Mouse (Mus musculus) heart, postnatal 0 days (tissue): ENCODE data around the gene Cacna1f. TPM values are rescaled to one million over a fixed set of nuclear protein-coding genes. Genes with fewer than 3 reads are reported as not detected.
A peak's percentile ranks its signal among the peaks of the same experiment; 100 is the strongest.

Source experiments
- ATAC-seq: fragments of 200-750 bp; cut with Nextera tagmentation; 2 replicates; pipeline ENCODE4 v1.8.0; 2017; ENCODE audit warnings: low read depth, moderate number of reproducible peaks, moderate library complexity; ENCODE audit not compliant: insufficient read depth
- DNase-seq: peaks from one replicate; pipeline ENCODE4 v3.0.0-alpha.2; 2016; ENCODE audit warnings: low spot score
- H3K27ac ChIP-seq: fragments of 300-500 bp; sonication (generic); 2 replicates; pipeline ENCODE4 v1.5.1; 2014; ENCODE audit warnings: low read depth, mild to moderate bottlenecking
- H3K27me3 ChIP-seq: fragments of 300-500 bp; sonication (generic); 2 replicates; pipeline ENCODE4 v1.6.1; 2014; ENCODE audit warnings: low read length, mixed read lengths; ENCODE audit not compliant: control insufficient read depth, insufficient read depth
- H3K36me3 ChIP-seq: fragments of 300-500 bp; sonication (generic); replicated peaks from 2 replicates; pipeline ENCODE4 v1.6.1; 2014; ENCODE audit warnings: low read length, mixed read lengths; ENCODE audit not compliant: control insufficient read depth, insufficient read depth
- H3K4me1 ChIP-seq: fragments of 300-500 bp; sonication (generic); 2 replicates; pipeline ENCODE4 v1.6.1; 2014; ENCODE audit warnings: antibody characterized with exemption; ENCODE audit not compliant: control insufficient read depth, insufficient read depth
- H3K4me2 ChIP-seq: fragments of 300-500 bp; sonication (generic); 2 replicates; pipeline ENCODE4 v1.6.1; 2014; ENCODE audit warnings: low read depth, mild to moderate bottlenecking, low read length, moderate library complexity
- H3K4me3 ChIP-seq: fragments of 300-500 bp; sonication (generic); 2 replicates; pipeline ENCODE4 v1.5.1; 2014; ENCODE audit warnings: low read depth, low read length
- H3K9ac ChIP-seq: fragments of 300-500 bp; sonication (generic); replicated peaks from 2 replicates; pipeline ENCODE4 v1.6.1; 2014; ENCODE audit warnings: low read depth, low read length, mixed read lengths
- H3K9me3 ChIP-seq: fragments of 300-500 bp; sonication (generic); replicated peaks from 2 replicates; pipeline ENCODE4 v1.6.1; 2016; ENCODE audit warnings: low read length; ENCODE audit not compliant: control insufficient read depth
- CTCF ChIP-seq: IDR thresholded peaks from 2 replicates; pipeline ENCODE4 v1.5.1; 2016; ENCODE audit warnings: antibody characterized with exemption, control low read depth, low read depth
- EP300 ChIP-seq: IDR thresholded peaks from 2 replicates; pipeline ENCODE4 v1.6.1; 2016; ENCODE audit warnings: antibody characterized with exemption, low read depth
- WGBS: fragments of 180-500 bp; shearing (Covaris S2); extraction: QIAGEN DNeasy Blood & Tissue Kit; methylation state at CpG from one replicate; pipeline ENCODE4 v1.1.7; 2014; 5-methylcytosine and 5-hydroxymethylcytosine counted together
- polyA plus RNA-seq: library from polyadenylated mRNA; unstranded; fragments of >200 nt; fragmentation: Nextera tagmentation; extraction: Ambion mirVana; gene quantifications from 2 replicates; pipeline ENCODE4 v1.2.1, GENCODE M21; 2015
- total RNA-seq: library from RNA; depleted of rRNA; stranded (reverse); fragments of >200 nt; gene quantifications from 2 replicates; pipeline ENCODE4 v1.2.3, GENCODE M21; 2014; ENCODE audit warnings: low replicate concordance

The Cacna1f gene
- total and polyA plus RNA-seq, 2 experiments from 2014 or later: not detected

DNA sequence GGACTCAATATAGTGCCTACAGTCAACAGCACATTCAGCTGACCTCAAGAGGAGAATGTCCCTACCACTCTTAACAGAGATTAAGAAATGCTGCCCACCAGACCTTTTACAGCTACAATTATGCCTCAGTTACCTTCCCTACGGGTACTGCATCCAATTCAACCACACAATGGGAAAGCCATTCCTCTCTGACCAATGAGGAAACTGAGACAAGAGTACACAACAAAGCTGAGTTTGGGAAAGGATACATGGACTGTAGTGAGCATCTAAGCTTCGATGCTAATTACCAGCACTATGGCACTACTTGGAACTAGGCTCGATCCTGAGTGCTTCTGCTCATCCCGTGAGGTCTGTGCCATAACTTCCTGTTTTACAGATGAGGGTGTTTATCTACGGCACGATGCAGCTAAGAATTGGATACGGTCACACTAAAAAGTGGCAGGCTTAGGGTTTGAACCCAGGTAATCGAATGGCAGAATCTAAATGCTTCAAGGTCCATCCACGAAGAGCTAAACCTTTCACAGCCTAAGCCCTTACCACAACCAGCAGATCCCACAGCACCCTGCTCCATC, 35.2 kb upstream of the Cacna1f start:
- H3K9me3 ChIP-seq: no peaks in the 10 kb centered on the region
- H3K9ac ChIP-seq: no peak overlapping the region
- H3K27me3 ChIP-seq: no peaks in the 10 kb centered on the region
- H3K4me3 ChIP-seq: no peak overlapping the region
- WGBS: 79% methylated on average over 9 of the region's 9 CpGs
- ATAC-seq (no peak), DNase-seq (no peak)
- H3K36me3 ChIP-seq: no peaks in the 10 kb centered on the region
- no peak overlapping the region for H3K4me2 ChIP-seq
- H3K4me1 ChIP-seq: peaks cover 4% of the 10 kb centered on the region; the same call in 1 of the 2 replicates
- TF ChIP-seq CTCF (no peak), EP300 (no peak)
- no peak overlapping the region for H3K27ac ChIP-seq

DNA sequence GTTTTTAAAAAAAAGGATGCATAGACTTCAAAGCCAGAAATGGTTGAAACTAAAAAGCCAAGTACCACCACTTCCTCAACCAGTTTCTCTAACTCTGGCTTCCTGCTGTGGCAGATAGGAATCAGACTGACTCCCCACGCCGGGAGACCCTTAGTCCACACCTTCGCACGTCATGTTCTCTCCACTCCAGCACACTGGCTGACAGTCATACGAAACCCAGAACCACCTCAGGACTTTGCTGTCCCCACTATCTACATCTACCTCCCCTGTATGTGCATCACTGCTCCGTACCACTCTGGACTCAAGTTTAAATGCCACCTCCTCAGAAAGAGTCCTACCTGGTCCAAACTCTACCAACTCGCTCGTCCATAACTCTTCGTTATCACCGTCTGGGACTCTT, 34.4 kb upstream of the Cacna1f start:
- DNase-seq: no peak
- Histone ChIP-seq H3K9me3 (no peaks in the 10 kb centered on the region), H3K36me3 (no peaks in the 10 kb centered on the region), H3K9ac (no peak overlapping the region), H3K27ac (no peak overlapping the region), H3K27me3 (no peaks in the 10 kb centered on the region), H3K4me3 (no peak overlapping the region), H3K4me1 (peaks cover 4% of the 10 kb centered on the region; the same call in 1 of the 2 replicates), H3K4me2 (peak overlapping the region; percentile 67; the same call in 1 of the 2 replicates)
- TF ChIP-seq CTCF (no peak), EP300 (no peak)
- 50% methylated on average over 10 of the region's 10 CpGs for WGBS
- ATAC-seq: no peak

DNA sequence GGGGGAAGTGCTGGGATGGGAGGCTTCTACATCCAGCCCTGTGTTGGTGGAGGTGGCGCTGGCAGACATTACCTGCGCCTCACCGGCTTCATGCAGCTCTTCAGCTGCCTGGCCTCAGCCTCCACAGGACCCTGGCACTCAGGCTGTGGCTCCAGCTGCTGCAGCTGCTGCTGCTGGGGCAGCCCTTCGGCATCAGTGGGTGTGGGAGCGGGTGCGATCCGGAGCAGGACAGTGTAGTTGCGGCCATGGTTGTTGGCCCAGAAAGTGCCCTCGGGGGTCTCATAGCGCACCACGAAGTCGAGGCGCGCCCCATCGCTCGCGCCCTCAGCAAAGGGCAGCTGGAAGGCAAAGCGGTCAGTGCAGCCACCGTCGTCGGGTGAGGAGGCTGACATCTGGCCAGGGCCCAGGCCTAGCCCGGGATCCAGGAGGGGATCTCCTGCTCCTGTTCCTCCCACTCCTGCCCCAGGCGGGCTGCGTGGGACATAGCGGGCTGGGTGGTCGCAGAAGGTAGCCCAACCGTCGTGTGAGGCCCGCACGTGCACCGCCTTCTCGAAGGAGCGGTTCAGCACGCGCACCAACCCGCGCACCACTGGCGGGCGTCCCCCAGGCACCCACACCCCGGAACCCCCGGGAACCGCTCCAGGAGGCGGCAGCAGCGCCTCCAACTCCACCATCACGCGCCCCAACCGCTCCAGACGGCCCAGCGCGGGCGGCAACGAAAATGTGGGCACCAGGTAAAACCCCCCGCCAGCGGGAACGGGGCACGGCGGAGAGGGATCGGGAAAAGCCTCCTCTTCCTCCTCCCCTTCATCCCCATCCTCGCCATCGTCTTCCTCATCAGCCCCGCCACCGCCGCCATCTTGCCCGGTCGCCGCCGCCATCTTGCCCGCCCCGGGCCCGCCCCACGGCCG, 33.5 kb upstream of the Cacna1f start, which contains the start of gene Foxp3:
Gene Foxp3, plus strand, starts transcription at position 469 of the 911 bp plus-strand sequence.
- WGBS: 26% methylated on average over 46 of the region's 72 CpGs
- Histone ChIP-seq H3K4me3 (peak within 1 kb of the TSS; percentile 70), H3K36me3 (no peaks in the 10 kb centered on the region), H3K9ac (peak within 1 kb of the TSS; percentile 74), H3K27ac (peak within 1 kb of the TSS; percentile 86), H3K4me2 (peak within 1 kb of the TSS; percentile 67), H3K9me3 (no peaks in the 10 kb centered on the region), H3K4me1 (peaks cover 4% of the 10 kb centered on the region; the same call in 1 of the 2 replicates), H3K27me3 (no peaks in the 10 kb centered on the region)
- DNase-seq (no peak), ATAC-seq (peak; percentile 69)
- TF ChIP-seq CTCF: no peak
- no peak for TF ChIP-seq EP300

DNA sequence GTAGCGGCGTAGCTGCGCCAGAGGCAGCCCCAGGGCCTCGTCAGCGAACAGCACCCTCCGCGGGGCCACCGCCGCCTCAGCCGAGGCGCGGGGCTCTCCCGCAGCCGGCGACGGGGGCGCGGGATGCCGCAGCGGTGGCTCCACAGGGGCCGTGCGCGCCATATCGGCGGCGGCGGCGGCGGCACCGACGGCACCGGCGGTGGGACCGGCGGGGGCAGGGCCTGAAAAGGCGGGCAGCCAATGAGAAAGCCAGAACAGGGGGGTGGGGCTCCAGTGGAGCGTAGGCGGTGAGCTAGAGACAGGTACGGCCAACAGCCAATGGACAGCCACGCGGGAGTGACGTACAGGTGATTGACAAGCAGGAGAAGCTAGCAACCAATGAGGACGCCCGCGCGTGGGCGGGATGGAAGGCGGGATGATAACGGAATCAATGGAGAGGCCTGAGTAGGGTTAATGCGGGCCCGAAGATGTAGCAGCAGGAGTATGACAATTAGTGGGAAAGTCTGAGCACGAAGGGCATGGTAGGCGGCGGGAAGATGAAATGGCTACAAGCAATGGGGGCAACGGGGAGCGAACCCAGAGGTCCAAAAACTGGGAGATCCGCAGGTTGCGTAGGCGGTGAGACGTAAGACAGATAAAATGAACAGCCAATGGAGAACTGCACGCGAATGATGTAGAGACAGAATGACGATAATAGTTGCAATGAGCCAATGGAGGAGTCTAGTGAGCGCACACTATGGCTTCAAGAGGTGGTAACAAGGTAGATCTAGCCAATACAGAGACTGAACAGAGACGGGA, 32.6 kb upstream of the Cacna1f start, which contains the start of gene Ppp1r3f:
Gene Ppp1r3f, minus strand, starts transcription at position 197 of the 798 bp plus-strand sequence.
- Histone ChIP-seq H3K9ac (peak within 1 kb of the TSS; percentile 74), H3K27me3 (no peaks in the 10 kb centered on the region), H3K36me3 (no peaks in the 10 kb centered on the region), H3K9me3 (no peaks in the 10 kb centered on the region), H3K4me2 (peak within 1 kb of the TSS; percentile 67), H3K27ac (peak within 1 kb of the TSS; percentile 86), H3K4me1 (peaks cover 4% of the 10 kb centered on the region; the same call in 1 of the 2 replicates), H3K4me3 (peak within 1 kb of the TSS; percentile 70)
- ATAC-seq: peak; percentile 97
- DNase-seq: peak; percentile 83
- TF ChIP-seq CTCF (no peak), EP300 (no peak)
- WGBS: 20% methylated on average over 57 of the region's 65 CpGs

DNA sequence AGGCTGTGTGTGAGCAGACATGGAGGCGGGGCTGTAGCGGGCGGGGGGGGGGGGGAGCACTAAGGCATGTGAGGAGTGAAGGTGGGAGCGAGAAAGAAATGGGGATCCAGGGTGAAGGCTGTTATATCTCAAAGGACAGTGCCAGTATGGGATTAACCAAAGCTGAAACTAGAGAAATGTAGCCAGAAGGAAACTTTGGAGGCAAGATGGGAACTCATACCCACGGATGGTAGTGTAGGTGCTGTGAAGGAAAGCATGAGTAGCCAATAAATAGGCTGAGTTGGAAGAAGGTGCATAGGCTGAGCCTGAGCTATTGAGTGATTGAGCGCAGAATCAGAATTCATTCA, 32.0 kb upstream of the Cacna1f start:
- TF ChIP-seq EP300: no peak
- TF ChIP-seq CTCF: no peak
- DNase-seq: no peak
- Histone ChIP-seq H3K4me1 (peaks cover 4% of the 10 kb centered on the region; the same call in 1 of the 2 replicates), H3K27me3 (no peaks in the 10 kb centered on the region), H3K9ac (no peak overlapping the region), H3K27ac (no peak overlapping the region), H3K9me3 (no peaks in the 10 kb centered on the region), H3K4me2 (peak overlapping the region; percentile 67), H3K36me3 (no peaks in the 10 kb centered on the region), H3K4me3 (peak overlapping the region; percentile 70)
- 30% methylated on average over 5 of the region's 6 CpGs for WGBS
- ATAC-seq: no peak
